Mouse (Mus musculus): ENCODE results near the gene Mcur1. TPM values are rescaled to one million over a fixed set of nuclear protein-coding genes. Genes with fewer than 3 reads are reported as not detected.

The Mcur1 gene
- polyA plus RNA-seq, 1 experiment from 2014 or later, result 8.2 TPM

GRCm38 (mm10) chr13:43540205-43540815, 19.7 kb downstream of the Mcur1 start:
- Histone ChIP-seq H3K36me3 (peaks cover 16% of the 10 kb centered on the region), H3K4me1 (replicated peaks) (peaks cover 15% of the 10 kb centered on the region), H3K27ac (replicated peaks) (no peak overlapping the region; the same call in 1 of the 2 replicates), H3K9me3 (no peaks in the 10 kb centered on the region), H3K4me3 (no peak overlapping the region), H3K4me2 (no peak overlapping the region), H3K9ac (no peak overlapping the region), H3K27me3 (no peaks in the 10 kb centered on the region)
- peak; percentile 53; the same call in 1 of the 2 replicates for ATAC-seq (ENCODE audit: low read depth)
- WGBS, result 72% methylated on average over 14 of the region's 14 CpGs

GRCm38 (mm10) chr13:43539409-43539808, 20.6 kb downstream of the Mcur1 start:
- Histone ChIP-seq H3K9me3 (no peaks in the 10 kb centered on the region), H3K9ac (no peak overlapping the region), H3K36me3 (peaks cover 8% of the 10 kb centered on the region), H3K4me3 (no peak overlapping the region), H3K27ac (replicated peaks) (no peak overlapping the region), H3K27me3 (no peaks in the 10 kb centered on the region), H3K4me1 (replicated peaks) (peaks cover 15% of the 10 kb centered on the region), H3K4me2 (no peak overlapping the region)
- ATAC-seq (ENCODE audit: low read depth), result no peak
- 86% methylated on average over 3 of the region's 3 CpGs for WGBS

- Histone ChIP-seq H3K36me3 (no peaks in the 10 kb centered on the region), H3K4me3 (no peak overlapping the region), H3K4me1 (replicated peaks) (peaks cover 15% of the 10 kb centered on the region), H3K27me3 (no peaks in the 10 kb centered on the region), H3K4me2 (no peak overlapping the region), H3K27ac (replicated peaks) (no peak overlapping the region), H3K9me3 (no peaks in the 10 kb centered on the region), H3K9ac (no peak overlapping the region)
- ATAC-seq (ENCODE audit: low read depth), result no peak
- WGBS, result 71% methylated on average over 6 of the region's 6 CpGs
These were observed 22.1 kb downstream of the Mcur1 start for GRCm38 (mm10) chr13:43537854-43538253.

- WGBS, result 69% methylated on average over 4 of the region's 4 CpGs
- Histone ChIP-seq H3K9ac (no peak overlapping the region), H3K4me2 (no peak overlapping the region), H3K4me3 (no peak overlapping the region), H3K36me3 (no peaks in the 10 kb centered on the region), H3K9me3 (no peaks in the 10 kb centered on the region), H3K27ac (replicated peaks) (no peak overlapping the region), H3K27me3 (no peaks in the 10 kb centered on the region), H3K4me1 (replicated peaks) (peaks cover 27% of the 10 kb centered on the region)
- no peak for ATAC-seq (ENCODE audit: low read depth)
These were observed 26.0 kb downstream of the Mcur1 start for GRCm38 (mm10) chr13:43534015-43534414.

GRCm38 (mm10) chr13:43530832-43531693, 28.9 kb downstream of the Mcur1 start:
- Histone ChIP-seq H3K4me3 (no peak overlapping the region), H3K9me3 (no peaks in the 10 kb centered on the region), H3K27ac (replicated peaks) (peak overlapping the region; percentile 80), H3K4me2 (peak overlapping the region; percentile 43), H3K4me1 (replicated peaks) (peaks cover 27% of the 10 kb centered on the region), H3K9ac (no peak overlapping the region), H3K36me3 (no peaks in the 10 kb centered on the region), H3K27me3 (no peaks in the 10 kb centered on the region)
- 10% methylated on average over 13 of the region's 13 CpGs for WGBS
- peak; percentile 96 for ATAC-seq (ENCODE audit: low read depth)

- no peak overlapping the region for H3K9ac ChIP-seq
- H3K27me3 ChIP-seq, result no peaks in the 10 kb centered on the region
These were observed 29.7 kb downstream of the Mcur1 start for GRCm38 (mm10) chr13:43530129-43530831.

GRCm38 (mm10) chr13:43526289-43526688, 33.7 kb downstream of the Mcur1 start:
- Histone ChIP-seq H3K4me2 (no peak overlapping the region), H3K4me1 (replicated peaks) (peaks cover 28% of the 10 kb centered on the region), H3K4me3 (no peak overlapping the region), H3K27me3 (no peaks in the 10 kb centered on the region), H3K27ac (replicated peaks) (no peak overlapping the region), H3K9ac (no peak overlapping the region), H3K36me3 (no peaks in the 10 kb centered on the region), H3K9me3 (no peaks in the 10 kb centered on the region)
- no peak for ATAC-seq (ENCODE audit: low read depth)
- 86% methylated on average over 5 of the region's 5 CpGs for WGBS

More at GRCm38 (mm10) chr13:43530129-43530831, 29.7 kb downstream of the Mcur1 start:
- WGBS, result 60% methylated on average over 14 of the region's 14 CpGs
- ATAC-seq (ENCODE audit: low read depth), result no peak
- Histone ChIP-seq H3K36me3 (no peaks in the 10 kb centered on the region), H3K4me1 (replicated peaks) (peaks cover 35% of the 10 kb centered on the region), H3K4me2 (0 out of 2 replicates have a peak overlapping the region, but pooled peaks have one; percentile 43), H3K4me3 (no peak overlapping the region), H3K9me3 (no peaks in the 10 kb centered on the region), H3K27ac (replicated peaks) (peak overlapping the region; percentile 80)

GRCm38 (mm10) chr13:43525363-43526134, 34.4 kb downstream of the Mcur1 start:
- Histone ChIP-seq H3K4me3 (no peak overlapping the region), H3K9me3 (no peaks in the 10 kb centered on the region), H3K4me2 (no peak overlapping the region), H3K4me1 (replicated peaks) (peaks cover 21% of the 10 kb centered on the region), H3K27ac (replicated peaks) (peak overlapping the region; percentile 35), H3K27me3 (no peaks in the 10 kb centered on the region), H3K9ac (no peak overlapping the region; the same call in 1 of the 2 replicates), H3K36me3 (no peaks in the 10 kb centered on the region)
- ATAC-seq (ENCODE audit: low read depth), result no peak
- 51% methylated on average over 16 of the region's 16 CpGs for WGBS

GRCm38 (mm10) chr13:43524491-43525362, 35.3 kb downstream of the Mcur1 start:
- Histone ChIP-seq H3K9me3 (no peaks in the 10 kb centered on the region), H3K4me3 (no peak overlapping the region), H3K9ac (no peak overlapping the region; the same call in 1 of the 2 replicates), H3K4me2 (no peak overlapping the region), H3K4me1 (replicated peaks) (peaks cover 15% of the 10 kb centered on the region), H3K36me3 (no peaks in the 10 kb centered on the region), H3K27me3 (no peaks in the 10 kb centered on the region), H3K27ac (replicated peaks) (peak overlapping the region; percentile 35; the same call in 1 of the 2 replicates)
- 65% methylated on average over 16 of the region's 16 CpGs for WGBS
- 0 out of 2 replicates have a peak, but pooled peaks have one; percentile 45 for ATAC-seq (ENCODE audit: low read depth)

GRCm38 (mm10) chr13:43523906-43524480, 36.0 kb downstream of the Mcur1 start:
- H3K27me3 ChIP-seq, result no peaks in the 10 kb centered on the region
- 81% methylated on average over 7 of the region's 7 CpGs for WGBS

More at GRCm38 (mm10) chr13:43523906-43524480, 36.0 kb downstream of the Mcur1 start:
- ATAC-seq (ENCODE audit: low read depth), result no peak
- H3K9me3 ChIP-seq, result no peaks in the 10 kb centered on the region
- H3K4me1 ChIP-seq (replicated peaks), result peaks cover 15% of the 10 kb centered on the region
- no peak overlapping the region for H3K27ac ChIP-seq (replicated peaks)
- H3K4me3 ChIP-seq, result no peak overlapping the region
- no peak overlapping the region for H3K4me2 ChIP-seq
- no peak overlapping the region for H3K9ac ChIP-seq
- no peaks in the 10 kb centered on the region for H3K36me3 ChIP-seq

All from neural tube, embryonic 13.5 days (tissue).